Mouse (Mus musculus): Measurements from ENCODE around the gene Atg101. TPM values are rescaled to one million over a fixed set of nuclear protein-coding genes. Genes with fewer than 3 reads are reported as not detected.
A peak's percentile ranks its signal among the peaks of the same experiment; 100 is the strongest.

The Atg101 gene
- polyA plus RNA-seq, 1 experiment from 2014 or later = 84.6 TPM

DNA sequence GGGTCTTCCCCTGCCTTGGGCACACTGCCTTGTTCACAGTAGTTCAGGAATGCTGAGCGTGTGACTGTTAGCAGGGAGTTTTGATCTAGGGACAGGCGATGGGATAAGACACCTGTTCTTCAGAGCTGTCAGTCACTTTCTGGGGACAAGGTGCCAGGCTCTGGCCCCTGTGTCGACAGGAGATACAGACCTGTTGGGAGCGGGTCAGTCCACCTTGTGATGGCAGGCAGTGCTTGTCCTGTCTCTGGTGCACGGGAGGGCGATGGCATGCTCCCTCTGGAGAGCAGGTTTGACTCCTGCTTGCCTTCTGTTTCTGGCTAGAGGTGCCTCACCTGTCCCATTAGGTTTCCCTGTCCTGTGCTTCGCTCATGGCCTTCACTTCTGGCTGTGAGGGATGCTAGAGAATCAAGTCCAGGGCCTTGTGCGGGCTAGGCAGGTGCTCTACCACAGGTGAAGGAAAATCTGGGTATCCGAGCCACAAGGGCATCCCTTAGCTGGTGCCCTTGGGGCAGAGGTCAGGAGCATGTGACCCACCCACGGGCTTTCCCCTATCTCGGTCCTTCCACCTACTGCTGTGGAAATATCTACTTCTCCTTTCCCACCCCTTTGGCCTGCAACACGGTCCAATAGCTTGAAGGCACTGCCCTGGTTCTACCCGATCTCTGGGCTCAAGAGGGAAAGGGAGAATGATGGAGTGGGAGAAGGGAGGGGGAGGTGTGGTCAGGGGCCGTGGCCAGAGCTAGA is 27.4 kb upstream of the Atg101 start:
- no peak overlapping the region for H3K27ac ChIP-seq
- WGBS = 83% methylated on average over 14 of the region's 14 CpGs
- no peak overlapping the region for H3K4me2 ChIP-seq
- peaks cover 17% of the 10 kb centered on the region; the same call in 1 of the 2 replicates for H3K27me3 ChIP-seq
- no peak overlapping the region for H3K9ac ChIP-seq
- ATAC-seq (ENCODE audit: low FRiP score) = no peak
- H3K4me1 ChIP-seq (replicated peaks) = peaks cover 20% of the 10 kb centered on the region
- H3K9me3 ChIP-seq = no peaks in the 10 kb centered on the region
- H3K4me3 ChIP-seq = no peak overlapping the region
- no peaks in the 10 kb centered on the region for H3K36me3 ChIP-seq

DNA sequence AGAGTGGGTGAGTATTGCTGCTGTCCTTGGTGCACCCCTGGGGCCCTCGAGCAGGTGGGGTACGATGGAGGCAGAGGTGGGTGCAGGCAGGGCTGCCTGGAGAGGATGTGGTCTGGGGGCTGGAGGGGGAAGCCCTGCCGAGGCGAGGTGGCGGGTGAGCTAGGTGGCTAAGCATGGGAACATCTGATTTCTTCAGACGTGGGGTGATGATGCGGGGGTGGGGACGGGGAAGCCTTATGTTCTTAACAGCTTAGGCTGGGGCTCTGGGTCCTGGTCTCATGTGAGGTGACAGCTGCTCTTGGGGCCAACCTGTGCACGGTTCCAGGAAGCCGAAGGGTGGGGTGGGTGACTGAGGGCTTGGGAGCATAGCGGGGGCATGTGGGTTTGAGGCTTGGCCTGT is 25.7 kb upstream of the Atg101 start:
- H3K27me3 ChIP-seq = 0 out of 2 replicates have a peak, but pooled peaks cover 10% of the 10 kb centered on the region
- H3K4me2 ChIP-seq = no peak overlapping the region
- H3K9ac ChIP-seq = no peak overlapping the region
- WGBS = 87% methylated on average over 11 of the region's 11 CpGs
- no peak overlapping the region for H3K27ac ChIP-seq
- no peak for ATAC-seq (ENCODE audit: low FRiP score)
- no peaks in the 10 kb centered on the region for H3K9me3 ChIP-seq
- no peaks in the 10 kb centered on the region for H3K36me3 ChIP-seq
- no peak overlapping the region for H3K4me3 ChIP-seq
- H3K4me1 ChIP-seq (replicated peaks) = peaks cover 20% of the 10 kb centered on the region

DNA sequence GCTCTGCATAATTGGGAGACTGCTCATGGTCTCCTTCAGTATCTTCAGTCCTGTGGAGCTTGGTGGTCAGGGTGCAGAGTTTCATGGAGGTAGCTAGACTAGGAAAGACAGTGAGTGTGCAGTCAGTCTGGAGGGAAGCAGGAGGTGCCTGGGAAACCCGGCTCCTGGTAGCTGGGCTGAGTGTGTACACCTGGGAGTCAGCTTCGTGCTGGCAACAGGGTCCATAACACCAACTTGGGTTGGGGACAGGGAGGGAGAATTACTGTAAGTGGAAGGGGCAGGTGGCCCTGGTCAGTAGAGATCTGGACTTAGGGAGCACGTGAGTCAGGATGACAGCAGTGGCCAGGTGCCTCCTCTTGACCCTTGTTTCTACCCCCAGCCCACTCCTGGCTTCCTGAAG is 24.1 kb upstream of the Atg101 start:
- Histone ChIP-seq H3K9ac (no peak overlapping the region), H3K27ac (no peak overlapping the region), H3K27me3 (peaks cover 18% of the 10 kb centered on the region; the same call in 1 of the 2 replicates), H3K36me3 (no peaks in the 10 kb centered on the region), H3K4me2 (no peak overlapping the region), H3K4me1 (replicated peaks) (peaks cover 8% of the 10 kb centered on the region), H3K9me3 (no peaks in the 10 kb centered on the region), H3K4me3 (no peak overlapping the region)
- ATAC-seq (ENCODE audit: low FRiP score) = no peak
- WGBS = 74% methylated on average over 3 of the region's 3 CpGs

DNA sequence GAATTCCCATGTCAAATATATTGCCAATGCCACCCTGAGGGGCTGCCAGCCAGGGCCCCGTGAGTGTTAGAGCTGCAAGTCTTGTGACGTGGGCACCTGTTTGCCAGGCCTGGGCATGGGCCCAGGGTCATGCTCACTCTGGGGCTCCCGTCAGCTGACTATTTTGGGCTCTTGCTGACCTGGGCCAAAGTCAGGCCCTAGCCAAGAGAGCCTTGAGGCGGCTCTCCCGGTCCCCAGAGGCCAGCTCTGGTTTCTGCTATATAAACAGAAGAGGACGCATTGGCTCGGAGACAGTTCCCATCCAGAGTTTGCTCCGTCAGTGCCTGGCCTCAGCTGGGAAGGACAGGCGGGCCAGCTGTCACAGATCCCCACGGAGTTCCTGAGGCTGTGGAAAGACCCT is 23.7 kb upstream of the Atg101 start:
- no peak; the same call in 1 of the 2 replicates for ATAC-seq (ENCODE audit: low FRiP score)

DNA sequence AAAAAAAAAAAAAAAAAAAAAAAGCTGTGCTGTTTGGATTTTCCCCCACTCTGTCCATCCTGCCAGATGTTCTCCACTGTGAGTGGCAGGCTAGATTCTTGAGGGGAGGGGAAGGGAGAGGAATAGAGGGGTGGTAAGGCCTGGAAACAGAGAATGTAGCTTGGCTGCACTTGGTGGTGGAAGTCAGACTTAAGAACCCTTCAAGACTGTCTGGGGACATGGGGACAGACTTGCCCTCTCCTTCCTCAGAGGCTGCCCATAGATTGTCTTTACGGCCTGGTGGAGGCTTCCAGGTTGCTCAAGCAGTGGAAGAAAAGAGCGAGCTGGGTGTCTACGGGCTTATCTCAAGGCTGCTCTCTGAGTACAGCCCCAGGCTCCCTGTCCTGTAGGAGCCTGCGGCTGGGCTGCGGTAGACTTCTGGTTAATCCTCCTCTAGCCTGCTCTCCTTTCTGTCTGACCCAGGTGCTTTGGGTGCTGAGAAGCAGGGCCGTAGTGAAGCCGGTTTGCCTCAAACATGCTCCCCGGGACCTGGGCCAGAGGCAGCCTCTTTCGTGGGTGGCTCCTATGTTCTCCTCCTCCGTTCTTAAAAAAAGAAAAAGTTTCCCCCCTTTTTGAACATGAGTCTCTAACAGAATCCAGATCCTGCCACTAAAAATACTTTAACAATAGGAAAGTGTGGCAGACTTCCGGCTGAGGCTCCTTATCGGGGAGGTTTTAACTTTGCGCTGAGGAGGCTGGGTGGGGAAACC is 23.0 kb upstream of the Atg101 start:
- no peak overlapping the region for H3K4me2 ChIP-seq
- H3K9ac ChIP-seq = no peak overlapping the region
- H3K27me3 ChIP-seq = peaks cover 28% of the 10 kb centered on the region
- no peak overlapping the region for H3K4me3 ChIP-seq
- ATAC-seq (ENCODE audit: low FRiP score) = no peak
- no peaks in the 10 kb centered on the region for H3K9me3 ChIP-seq
- H3K4me1 ChIP-seq (replicated peaks) = peaks cover 15% of the 10 kb centered on the region
- no peaks in the 10 kb centered on the region for H3K36me3 ChIP-seq
- peak overlapping the region; percentile 62; the same call in 1 of the 2 replicates for H3K27ac ChIP-seq
- 72% methylated on average over 13 of the region's 13 CpGs for WGBS

More for the DNA sequence above, 23.7 kb upstream of the Atg101 start:
- no peaks in the 10 kb centered on the region for H3K9me3 ChIP-seq
- no peak overlapping the region for H3K27ac ChIP-seq
- H3K36me3 ChIP-seq = no peaks in the 10 kb centered on the region
- H3K4me2 ChIP-seq = no peak overlapping the region
- H3K9ac ChIP-seq = no peak overlapping the region
- H3K4me3 ChIP-seq = no peak overlapping the region
- peaks cover 22% of the 10 kb centered on the region for H3K27me3 ChIP-seq
- WGBS = 53% methylated on average over 10 of the region's 10 CpGs
- H3K4me1 ChIP-seq (replicated peaks) = peaks cover 8% of the 10 kb centered on the region

DNA sequence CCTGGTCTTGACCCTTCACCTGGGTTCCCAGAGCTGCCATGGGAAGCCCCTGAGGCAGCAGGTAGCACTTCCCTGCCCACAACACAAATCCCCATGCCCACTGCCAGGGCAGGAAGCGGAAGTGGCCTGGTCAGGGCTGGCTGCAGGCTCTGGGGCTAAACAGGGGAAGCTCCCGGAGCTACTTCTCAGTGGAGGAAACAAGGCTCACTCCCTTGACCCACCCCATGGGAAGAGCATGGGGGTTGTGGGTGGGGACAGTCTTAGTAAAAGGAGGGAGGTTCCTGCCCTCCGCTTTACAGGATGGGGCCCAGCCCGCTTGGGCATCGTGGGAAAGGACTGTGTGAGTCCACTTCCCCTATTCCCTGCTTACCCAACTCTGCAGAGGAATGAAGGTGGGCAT is 21.6 kb upstream of the Atg101 start:
- Histone ChIP-seq H3K27ac (no peak overlapping the region), H3K36me3 (no peaks in the 10 kb centered on the region), H3K4me1 (replicated peaks) (peaks cover 27% of the 10 kb centered on the region), H3K4me2 (no peak overlapping the region), H3K27me3 (peaks cover 38% of the 10 kb centered on the region), H3K9me3 (no peaks in the 10 kb centered on the region), H3K9ac (no peak overlapping the region), H3K4me3 (no peak overlapping the region)
- no peak for ATAC-seq (ENCODE audit: low FRiP score)
- 68% methylated on average over 5 of the region's 5 CpGs for WGBS

DNA sequence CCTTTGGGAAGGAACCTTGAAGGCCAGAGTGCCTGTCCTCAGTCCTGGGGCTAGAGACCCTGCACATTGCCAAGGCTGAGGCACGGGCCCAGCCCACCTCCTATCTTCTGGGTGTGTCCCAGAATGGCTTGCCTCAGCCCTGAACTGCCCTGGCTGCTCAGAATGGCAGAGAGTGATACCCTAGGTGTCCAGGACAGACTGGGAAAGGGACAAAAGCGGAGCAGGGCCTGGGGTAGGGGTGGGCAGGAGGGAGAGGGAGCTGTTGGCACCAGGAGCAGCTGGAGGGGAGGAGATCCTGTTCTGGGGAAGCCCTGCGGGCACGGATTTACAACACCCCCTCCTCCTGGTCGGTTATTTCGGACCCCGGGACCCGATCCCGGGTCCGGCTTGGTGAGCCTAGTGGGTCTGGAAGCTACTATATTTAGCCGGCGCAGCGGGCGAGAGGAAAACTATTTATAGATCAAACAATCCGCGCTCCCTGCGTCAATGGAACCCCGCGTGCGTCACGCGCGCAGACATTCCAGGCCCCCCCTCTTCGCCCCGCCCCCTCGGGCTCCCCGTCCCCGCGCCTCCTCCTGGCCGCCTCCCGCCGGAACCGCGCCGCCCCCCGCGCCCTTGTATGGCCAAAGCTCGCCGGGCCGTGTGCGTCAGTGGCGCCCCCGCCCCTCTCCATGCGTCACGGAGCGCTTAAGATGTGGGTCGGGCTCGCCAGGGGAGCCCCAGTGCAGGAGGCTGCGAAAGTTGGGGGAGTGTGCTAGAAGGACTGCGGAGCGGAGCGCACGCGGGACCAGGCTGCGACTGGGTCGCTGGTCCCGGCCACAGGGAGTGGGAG is 17.7 kb upstream of the Atg101 start:
- Histone ChIP-seq H3K9me3 (no peaks in the 10 kb centered on the region), H3K27ac (0 out of 2 replicates have a peak overlapping the region, but pooled peaks have one; percentile 9), H3K9ac (peak overlapping the region; percentile 71), H3K36me3 (peaks cover 13% of the 10 kb centered on the region), H3K27me3 (peaks cover 50% of the 10 kb centered on the region), H3K4me1 (replicated peaks) (peaks cover 19% of the 10 kb centered on the region), H3K4me3 (peak overlapping the region; percentile 53), H3K4me2 (peak overlapping the region; percentile 89)
- WGBS = under 1% methylated on average over 50 of the region's 57 CpGs
- ATAC-seq (ENCODE audit: low FRiP score) = peak; percentile 77

DNA sequence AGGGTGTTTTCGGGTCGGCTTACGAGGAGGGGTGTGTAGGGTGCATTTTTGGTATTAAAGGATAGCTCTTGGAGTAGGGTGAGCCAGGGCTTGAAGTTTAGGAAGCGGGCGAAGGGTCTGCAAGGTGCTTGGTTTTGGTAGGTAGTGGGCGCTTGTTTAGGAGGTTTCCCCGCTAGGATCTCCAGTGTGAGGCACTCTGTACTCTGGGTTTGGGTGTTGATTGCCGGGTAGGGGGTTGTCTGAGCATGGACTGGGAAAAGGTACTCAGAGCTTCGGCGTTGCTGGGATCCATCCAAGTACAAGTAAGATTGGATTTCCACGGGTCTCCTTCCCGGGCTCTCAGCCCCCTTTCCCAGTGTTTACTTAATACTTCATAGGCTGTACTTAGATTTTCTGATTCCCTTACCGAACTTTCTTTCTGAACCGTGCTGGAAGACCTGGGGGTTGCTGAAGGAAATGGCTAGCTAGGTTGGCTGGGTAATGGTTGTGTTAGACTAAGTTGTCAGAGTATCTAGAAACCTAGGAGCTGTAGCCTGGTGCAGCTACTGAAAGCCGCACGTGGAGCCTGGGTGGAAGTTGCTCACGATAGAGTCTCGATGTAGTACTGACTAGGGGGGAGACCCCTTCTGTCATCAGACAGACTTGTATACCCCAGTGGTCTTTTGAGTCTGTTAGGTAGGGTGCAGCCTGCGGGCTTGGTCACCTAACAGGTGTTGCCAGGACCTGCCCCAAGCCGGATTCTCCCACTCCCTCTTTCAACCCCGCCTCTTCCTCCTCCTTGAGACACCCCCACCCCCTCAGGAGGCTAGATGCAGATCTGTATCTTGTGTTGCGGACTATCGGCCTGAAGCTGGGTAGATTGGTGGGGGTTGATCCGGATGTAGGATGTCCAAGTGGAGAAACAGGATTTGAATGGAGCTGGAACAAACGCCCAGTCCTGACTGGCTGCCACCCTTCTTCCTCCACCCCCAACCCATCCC is 16.7 kb upstream of the Atg101 start:
- 6% methylated on average over 25 of the region's 25 CpGs for WGBS
- Histone ChIP-seq H3K4me3 (peak overlapping the region; percentile 53), H3K36me3 (peaks cover 17% of the 10 kb centered on the region), H3K9me3 (no peaks in the 10 kb centered on the region), H3K27ac (no peak overlapping the region), H3K27me3 (peaks cover 49% of the 10 kb centered on the region), H3K9ac (peak overlapping the region; percentile 71), H3K4me1 (replicated peaks) (peaks cover 19% of the 10 kb centered on the region), H3K4me2 (peak overlapping the region; percentile 89)
- ATAC-seq (ENCODE audit: low FRiP score) = peak; percentile 19; the same call in 1 of the 2 replicates

DNA sequence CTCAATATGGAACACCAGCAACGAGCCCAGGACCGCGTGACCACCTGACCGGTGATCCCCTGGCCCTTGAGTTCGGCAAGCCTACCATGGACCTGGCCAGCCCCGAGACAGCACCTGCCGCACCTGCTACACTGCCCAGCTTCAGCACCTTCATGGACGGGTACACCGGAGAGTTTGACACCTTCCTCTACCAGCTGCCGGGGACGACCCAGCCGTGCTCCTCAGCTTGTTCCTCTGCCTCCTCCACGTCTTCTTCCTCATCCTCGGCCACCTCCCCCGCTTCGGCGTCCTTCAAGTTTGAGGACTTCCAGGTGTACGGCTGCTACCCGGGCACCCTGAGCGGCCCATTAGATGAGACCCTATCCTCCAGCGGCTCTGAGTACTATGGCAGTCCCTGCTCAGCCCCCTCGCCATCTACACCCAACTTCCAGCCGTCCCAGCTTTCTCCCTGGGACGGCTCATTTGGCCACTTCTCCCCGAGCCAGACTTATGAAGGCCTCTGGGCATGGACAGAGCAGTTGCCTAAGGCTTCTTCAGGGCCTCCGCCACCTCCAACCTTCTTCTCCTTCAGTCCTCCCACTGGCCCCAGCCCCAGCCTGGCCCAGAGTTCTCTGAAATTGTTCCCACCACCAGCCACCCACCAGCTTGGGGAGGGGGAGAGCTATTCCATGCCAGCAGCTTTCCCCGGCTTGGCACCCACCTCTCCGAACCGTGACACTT is 13.8 kb upstream of the Atg101 start:
- H3K36me3 ChIP-seq = peaks cover 38% of the 10 kb centered on the region
- WGBS = 89% methylated on average over 29 of the region's 29 CpGs
- H3K4me1 ChIP-seq (replicated peaks) = peaks cover 19% of the 10 kb centered on the region
- no peak overlapping the region for H3K4me3 ChIP-seq
- H3K27me3 ChIP-seq = peaks cover 35% of the 10 kb centered on the region
- H3K9me3 ChIP-seq = no peaks in the 10 kb centered on the region
- H3K4me2 ChIP-seq = no peak overlapping the region
- H3K9ac ChIP-seq = no peak overlapping the region
- ATAC-seq (ENCODE audit: low FRiP score) = no peak
- H3K27ac ChIP-seq = no peak overlapping the region

DNA sequence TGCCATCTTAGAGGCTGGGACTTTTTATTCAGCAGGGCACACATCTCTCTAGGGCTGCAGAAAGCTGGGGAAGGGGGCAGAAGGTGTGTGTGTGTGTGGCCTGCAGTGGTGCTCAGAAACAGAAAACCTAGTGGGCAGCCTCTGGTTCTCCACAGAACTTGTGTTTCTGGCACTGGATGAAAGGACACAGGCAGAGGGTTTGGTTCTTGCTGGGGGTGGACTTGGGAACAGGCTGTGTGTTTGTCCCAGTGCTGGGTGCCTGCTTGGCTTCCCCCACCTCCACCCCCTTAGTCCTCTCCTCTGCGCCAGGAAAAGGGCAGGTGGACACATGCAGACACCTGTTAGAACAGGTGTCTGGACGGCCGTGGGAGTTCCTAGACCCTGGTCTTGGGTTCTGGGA is 13.0 kb upstream of the Atg101 start:
- Histone ChIP-seq H3K4me1 (replicated peaks) (peaks cover 12% of the 10 kb centered on the region), H3K27me3 (peaks cover 27% of the 10 kb centered on the region), H3K27ac (no peak overlapping the region), H3K9ac (no peak overlapping the region), H3K4me2 (no peak overlapping the region), H3K4me3 (no peak overlapping the region), H3K36me3 (peaks cover 38% of the 10 kb centered on the region), H3K9me3 (no peaks in the 10 kb centered on the region)
- 86% methylated on average over 3 of the region's 3 CpGs for WGBS
- ATAC-seq (ENCODE audit: low FRiP score) = no peak

DNA sequence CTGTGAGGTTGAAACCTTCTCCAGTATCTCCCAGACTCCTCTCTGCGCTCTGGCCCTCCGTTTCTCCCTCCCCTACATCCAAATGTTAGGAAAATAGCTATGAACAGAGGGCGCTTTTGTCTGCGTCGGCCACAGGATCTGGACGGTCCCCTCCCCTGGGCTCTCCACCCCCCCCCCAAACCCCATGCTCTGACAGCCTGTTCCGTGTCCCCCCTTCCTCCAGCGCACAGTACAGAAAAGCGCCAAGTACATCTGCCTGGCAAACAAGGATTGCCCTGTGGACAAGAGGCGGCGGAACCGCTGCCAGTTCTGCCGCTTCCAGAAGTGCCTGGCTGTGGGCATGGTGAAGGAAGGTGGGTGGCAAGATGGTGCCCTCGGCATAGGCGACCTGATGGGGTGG is 12.6 kb upstream of the Atg101 start:
- H3K4me2 ChIP-seq = no peak overlapping the region
- peaks cover 8% of the 10 kb centered on the region for H3K4me1 ChIP-seq (replicated peaks)
- peaks cover 38% of the 10 kb centered on the region for H3K36me3 ChIP-seq
- no peak overlapping the region for H3K27ac ChIP-seq
- H3K4me3 ChIP-seq = no peak overlapping the region
- no peak overlapping the region for H3K9ac ChIP-seq
- no peaks in the 10 kb centered on the region for H3K9me3 ChIP-seq
- H3K27me3 ChIP-seq = peaks cover 23% of the 10 kb centered on the region
- ATAC-seq (ENCODE audit: low FRiP score) = no peak
- WGBS = 80% methylated on average over 15 of the region's 15 CpGs

All from hindbrain, embryonic 13.5 days (tissue).